Mouse (Mus musculus) pancreas, adult 10 weeks (tissue): ENCODE data around the gene Olfr169. TPM values are rescaled to one million over a fixed set of nuclear protein-coding genes. Genes with fewer than 3 reads are reported as not detected.

ENCODE experiments used
- polyA plus RNA-seq: library from polyadenylated mRNA; stranded (reverse); fragments of 350-450 nt; fragmentation: Illumina TruSeq; extraction: RNeasy Lipid Tissue Mini Kit (QIAGEN cat#74804); gene quantifications from one replicate; pipeline ENCODE4 v1.2.3, GENCODE M21; 2015; ENCODE audit warnings: low read depth, low replicate concordance; ENCODE audit not compliant: insufficient read depth

Olfr169 gene
- not detected for polyA plus RNA-seq

GRCm38 (mm10) chr16:19571709-19572108 lies at the start of gene Olfr169:
Gene Olfr169, minus strand, starts transcription at chr16:19571809.

DNA sequence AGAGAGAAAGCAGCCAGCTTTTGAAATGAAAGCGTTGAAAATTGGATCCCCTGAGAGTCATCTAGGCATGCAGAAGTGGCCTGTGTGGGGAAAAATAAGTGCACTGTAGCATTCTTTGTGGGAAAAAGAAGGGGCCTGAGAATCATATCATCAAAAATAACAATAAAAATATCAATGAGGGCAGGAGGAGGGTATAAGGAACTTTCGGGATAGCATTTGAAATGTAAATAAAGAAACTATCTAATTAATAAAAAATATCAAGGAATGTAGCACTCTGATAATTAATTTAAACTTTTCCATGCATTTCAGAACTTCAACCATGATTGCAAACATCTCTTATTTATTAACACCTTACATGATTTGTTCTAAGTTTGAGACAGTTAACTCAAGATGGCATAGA lies 40.2 kb upstream of the Olfr169 start, which contains the start of gene Olfr170:
Gene Olfr170 (minus strand): TSS at position 101 of the 400 bp plus-strand sequence.

GRCm38 (mm10) chr16:19535455-19535854 lies 36.2 kb downstream of the Olfr169 start, which contains the start of gene Olfr168:
Gene Olfr168, minus strand, starts transcription at chr16:19535555.

GRCm38 (mm10) chr16:19522166-19522565 lies 49.4 kb downstream of the Olfr169 start, which contains the start of gene Olfr167:
Gene Olfr167, minus strand, starts transcription at chr16:19522266.

Other genes starting within 250 kb of the Olfr169 start
- gene Olfr165, start 148.7 kb downstream of the Olfr169 start, polyA plus RNA-seq = not detected
- not detected for gene Olfr166, start 88.1 kb downstream of the Olfr169 start, polyA plus RNA-seq
- not detected for gene Olfr167, start 49.5 kb downstream of the Olfr169 start, polyA plus RNA-seq
- not detected for gene Olfr168, start 36.3 kb downstream of the Olfr169 start, polyA plus RNA-seq
- gene Olfr170, start 40.1 kb upstream of the Olfr169 start, polyA plus RNA-seq = not detected
- not detected for gene Olfr171, start 58.1 kb upstream of the Olfr169 start, polyA plus RNA-seq
- not detected for gene Lamp3, start 134.6 kb upstream of the Olfr169 start, polyA plus RNA-seq
- gene B3gnt5, start 188.4 kb upstream of the Olfr169 start, polyA plus RNA-seq = not detected